Mouse (Mus musculus): ENCODE data around the gene Ift22.

Ift22 gene

GRCm38 (mm10) chr5:136907991-136908857 lies at the start of gene Ift22:
Gene Ift22, plus strand, starts transcription at chr5:136908150.
- ChIA-PET POLR2A (interaction anchor here (0.5 to 2.2 kb wide), 16 partner anchors 8 to 399 kb away, joined by 3 to 19 read pairs (median 4); partner anchors contain the start of genes Fis1 (in 1 of the 4), Plod3 (in 1 of the 4), Srrt (in 1 of the 4) and Znhit1 (in 1 of the 4)), CTCF (interaction anchor here (0.5 to 2.9 kb wide), 33 partner anchors 10 to 1053 kb away, joined by 3 to 10 read pairs (median 3); partner anchors contain the start of gene Fis1 (in 1 of the 4))

DNA sequence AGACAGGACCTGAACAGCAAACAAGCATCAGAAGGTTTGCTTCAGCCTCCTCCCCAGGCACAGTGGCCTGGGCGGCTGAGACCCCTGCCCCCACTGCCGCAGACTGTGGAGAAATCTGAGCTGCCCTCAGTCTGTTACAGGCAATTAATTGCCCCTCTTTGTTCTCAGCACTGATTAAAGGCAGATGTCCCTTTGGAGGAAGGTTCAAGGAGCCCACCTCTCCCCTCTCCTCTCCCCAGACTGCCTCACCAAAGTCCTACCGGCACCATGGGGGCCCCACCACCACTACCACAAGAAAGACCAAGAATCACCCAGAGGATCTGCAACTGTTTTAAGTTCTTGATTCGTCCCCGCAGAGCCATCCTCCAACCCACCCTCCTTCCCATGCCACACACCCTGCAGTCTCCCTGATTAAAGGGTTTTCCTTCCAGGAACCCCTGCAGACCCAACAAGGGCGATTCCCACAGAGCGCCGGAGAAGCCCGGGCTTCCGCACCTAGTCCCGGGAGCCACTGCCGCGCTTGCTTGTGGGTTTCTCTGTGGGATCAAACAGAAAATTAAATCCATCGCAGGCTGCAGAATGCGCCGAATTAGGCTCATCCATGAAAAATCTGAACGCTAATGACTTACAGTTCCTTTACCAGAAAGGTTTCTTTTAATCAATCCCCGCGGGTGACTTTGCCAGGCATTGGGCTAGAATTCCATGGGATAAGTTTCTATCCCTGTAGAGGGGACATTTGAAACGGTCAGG lies 46.6 kb upstream of the Ift22 start:
- CTCF ChIA-PET: interaction anchor here in 3 of 4 experiments (0.6 kb wide), 3 partner anchors 14 to 337 kb away, joined by 3 to 6 read pairs (median 5); no protein-coding TSS in a partner anchor
- POLR2A ChIA-PET: interaction anchor here in 1 of 4 experiments (0.9 kb wide), 1 partner anchor 38 kb away, joined by 4 read pairs; no protein-coding TSS in a partner anchor

DNA sequence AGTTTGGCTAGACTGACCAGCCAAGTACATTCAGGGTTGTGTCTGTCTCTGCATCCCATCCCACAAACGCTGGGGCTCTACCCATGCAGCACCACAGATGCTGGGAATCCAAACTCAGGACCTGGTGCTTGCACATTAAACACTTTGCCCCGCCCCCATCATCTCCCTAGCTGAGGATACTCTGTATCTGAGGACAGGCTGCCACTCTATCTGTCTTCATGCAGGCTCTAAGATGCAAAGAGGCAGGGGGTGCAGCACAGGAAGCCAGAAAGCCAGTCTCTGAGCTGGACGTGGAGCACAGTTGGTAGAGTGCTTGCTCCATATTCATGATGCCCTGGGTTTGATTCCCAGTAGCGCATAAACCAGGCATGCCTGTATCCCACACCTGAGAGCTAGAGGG lies 45.1 kb upstream of the Ift22 start:
- ChIA-PET CTCF (interaction anchor here in 1 of 4 experiments (1.9 kb wide), 1 partner anchor 23 kb away, joined by 6 read pairs; no protein-coding TSS in a partner anchor), POLR2A (interaction anchor here in 2 of 4 experiments (0.6 to 1.3 kb wide), 4 partner anchors 12 to 764 kb away, joined by 3 to 7 read pairs (median 4); no protein-coding TSS in a partner anchor)

DNA sequence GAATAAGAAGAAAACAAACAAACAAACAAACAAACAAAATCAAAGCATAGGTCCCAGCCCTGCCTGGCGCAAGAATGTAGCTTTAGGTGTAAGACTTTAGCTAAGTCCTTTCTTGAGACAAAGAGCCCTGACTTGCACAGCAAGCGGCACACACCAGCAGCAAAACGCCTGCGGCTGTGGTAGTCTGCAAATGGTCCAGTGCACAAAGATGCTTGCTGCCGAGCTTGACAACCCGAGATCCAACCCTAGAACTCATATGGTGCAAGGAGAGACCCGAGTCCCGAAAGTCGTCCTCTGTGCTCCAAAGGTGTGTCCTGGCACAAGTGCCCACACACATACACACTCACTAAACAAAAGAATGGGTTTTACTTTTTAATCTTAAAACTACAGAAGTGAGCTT lies 44.7 kb upstream of the Ift22 start:
- ChIA-PET CTCF (interaction anchor here in 2 of 4 experiments (0.5 to 1.9 kb wide), 3 partner anchors 23 to 602 kb away, joined by 5 to 6 read pairs (median 6); no protein-coding TSS in a partner anchor), POLR2A (interaction anchor here in 3 of 4 experiments (0.5 to 1.3 kb wide), 5 partner anchors 12 to 764 kb away, joined by 3 to 7 read pairs (median 4); no protein-coding TSS in a partner anchor)

DNA sequence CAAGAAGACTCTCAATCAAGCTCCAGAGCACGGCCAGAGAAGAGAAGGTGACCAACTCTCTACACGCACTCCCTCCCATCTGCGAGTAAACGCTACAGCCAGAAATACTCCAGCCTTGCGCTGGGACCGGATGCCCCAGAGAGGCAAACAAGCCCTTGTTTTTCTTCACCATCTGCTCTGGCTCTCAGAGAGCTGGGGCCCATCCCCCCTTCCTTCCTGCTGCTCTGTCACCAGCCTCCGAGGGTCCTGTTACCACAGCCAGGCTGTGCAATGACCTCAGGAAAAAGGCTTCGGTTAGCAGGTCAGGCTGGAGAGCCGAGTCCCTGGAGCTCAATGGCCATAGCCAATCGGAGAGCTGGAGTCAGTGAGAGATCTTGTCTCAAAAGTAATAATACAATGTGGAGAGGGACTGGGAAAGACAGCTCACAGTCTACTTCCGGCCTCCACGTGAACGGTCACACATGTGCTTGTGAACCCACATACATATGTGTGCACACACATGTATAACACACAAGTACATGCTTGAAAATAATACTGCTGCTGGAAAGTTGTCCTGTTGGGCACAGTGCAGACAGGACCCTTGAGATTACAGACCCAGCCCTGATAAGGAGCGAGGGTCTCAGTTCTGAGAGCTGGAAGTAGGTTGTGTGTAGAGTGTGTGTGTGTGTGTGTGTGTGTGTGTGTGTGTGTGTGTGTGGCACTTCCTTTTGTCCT lies 43.8 kb upstream of the Ift22 start:
- ChIA-PET CTCF (interaction anchor here (0.5 to 1.9 kb wide), 6 partner anchors 11 to 603 kb away, joined by 5 to 11 read pairs (median 6); no protein-coding TSS in a partner anchor), POLR2A (interaction anchor here in 2 of 4 experiments (0.5 to 0.7 kb wide), 4 partner anchors 11 to 512 kb away, joined by 3 to 4 read pairs (median 3); no protein-coding TSS in a partner anchor)

DNA sequence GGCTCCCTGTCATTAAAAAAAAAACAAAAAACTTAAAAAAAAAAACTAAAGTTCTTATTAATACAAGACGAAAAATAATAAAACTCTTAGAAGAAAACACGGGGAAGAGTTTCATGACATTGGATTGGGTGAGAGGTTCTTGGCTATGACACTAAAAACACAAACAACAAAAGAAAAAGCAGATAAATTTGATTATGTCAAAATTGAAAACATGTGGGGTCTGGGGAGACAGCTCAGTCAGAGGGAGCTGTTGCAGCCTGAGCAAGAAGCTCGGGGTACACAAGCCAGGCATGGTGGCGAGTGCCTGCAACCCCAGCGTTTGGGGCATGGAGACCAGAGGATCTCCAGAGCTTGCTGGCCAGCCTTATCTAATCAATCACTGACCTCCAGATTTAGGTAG lies 40.2 kb upstream of the Ift22 start:
- ChIA-PET POLR2A (interaction anchor here in 1 of 4 experiments (0.6 to 0.7 kb wide), 2 partner anchors 45 to 664 kb away, joined by 3 read pairs; no protein-coding TSS in a partner anchor), CTCF (interaction anchor here in 2 of 4 experiments (0.7 to 1.3 kb wide), 3 partner anchors 14 to 87 kb away, joined by 3 to 6 read pairs (median 5); no protein-coding TSS in a partner anchor)

- ChIA-PET CTCF (interaction anchor here (0.5 to 2.0 kb wide), 11 partner anchors 13 to 783 kb away, joined by 3 to 10 read pairs (median 3); no protein-coding TSS in a partner anchor), POLR2A (interaction anchor here in 1 of 4 experiments (0.9 kb wide), 1 partner anchor 19 kb away, joined by 4 read pairs; no protein-coding TSS in a partner anchor)
These were observed 38.4 kb upstream of the Ift22 start for GRCm38 (mm10) chr5:136869451-136870114.

DNA sequence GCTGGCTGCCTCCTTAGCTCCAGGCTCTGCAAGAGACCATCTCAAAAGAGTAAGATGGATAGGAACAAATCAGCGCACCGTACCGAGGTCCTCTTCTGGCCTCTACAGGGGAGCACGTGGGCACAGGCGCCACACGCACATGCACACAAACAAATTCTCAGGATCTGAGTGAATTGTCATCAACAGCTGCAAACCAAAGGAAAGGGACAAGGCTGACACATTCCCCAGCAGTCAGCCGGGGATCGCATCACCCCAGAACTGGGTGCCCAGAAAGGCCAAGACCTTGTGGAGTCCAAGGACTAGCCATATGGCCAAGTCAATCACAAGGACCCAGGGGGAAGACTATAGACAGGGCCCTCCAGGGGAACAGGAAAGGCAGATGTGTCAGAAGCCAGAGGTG lies 35.5 kb upstream of the Ift22 start:
- POLR2A ChIA-PET: interaction anchor here in 1 of 4 experiments (1.0 kb wide), 1 partner anchor 8 kb away, joined by 4 read pairs; no protein-coding TSS in a partner anchor
- CTCF ChIA-PET: interaction anchor here in 2 of 4 experiments (0.5 to 0.8 kb wide), 3 partner anchors 20 to 75 kb away, joined by 3 read pairs; no protein-coding TSS in a partner anchor

DNA sequence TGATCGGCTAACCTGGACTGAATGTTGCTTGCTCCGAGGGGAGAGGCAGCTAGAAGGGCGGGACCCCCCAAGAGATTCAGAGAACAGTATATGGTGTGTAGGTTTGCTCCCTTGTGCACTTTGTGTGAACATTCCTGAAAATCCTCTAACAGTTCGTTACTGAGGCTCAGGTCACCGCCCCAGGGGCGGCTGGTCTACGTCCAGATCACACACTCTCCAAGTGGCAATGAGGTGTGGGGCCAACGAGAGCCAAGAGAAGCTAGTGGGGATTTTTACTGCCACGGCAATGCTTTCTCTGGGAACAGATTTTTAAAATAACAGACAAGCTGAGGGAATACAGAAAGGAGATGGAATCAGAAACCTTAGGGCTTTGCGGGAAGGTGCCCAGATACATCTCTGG lies 33.7 kb upstream of the Ift22 start:
- POLR2A ChIA-PET: interaction anchor here in 1 of 4 experiments (0.9 kb wide), 1 partner anchor 34 kb away, joined by 3 read pairs; the partner anchor contains the start of gene Ift22
- CTCF ChIA-PET: interaction anchor here in 2 of 4 experiments (0.7 to 1.2 kb wide), 2 partner anchors 10 to 31 kb away, joined by 3 to 6 read pairs; no protein-coding TSS in a partner anchor

DNA sequence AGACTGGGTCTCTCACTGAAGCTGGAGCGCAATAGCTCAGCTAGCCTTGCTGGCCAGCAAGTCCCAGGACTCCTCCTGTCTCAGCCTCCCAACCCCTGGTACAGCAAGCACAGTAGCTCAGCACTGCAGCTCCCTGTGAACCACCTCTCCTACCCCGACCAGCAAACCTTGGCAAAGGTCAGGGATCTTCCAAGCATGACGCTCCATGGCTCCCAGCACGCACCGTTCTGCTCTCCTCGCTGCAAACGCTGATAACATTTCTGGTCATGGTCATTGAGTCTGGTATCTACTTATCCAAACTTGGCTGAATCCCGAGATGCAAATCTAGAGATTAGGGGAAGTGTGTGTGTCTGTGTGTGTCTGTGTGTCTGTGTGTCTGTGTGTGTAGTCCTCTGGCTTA lies 27.8 kb upstream of the Ift22 start:
- ChIA-PET CTCF (interaction anchor here in 2 of 4 experiments (0.8 to 3.5 kb wide), 10 partner anchors 12 to 89 kb away, joined by 3 to 14 read pairs (median 4); partner anchors contain the start of gene Ift22 (in 1 of the 2)), POLR2A (interaction anchor here in 3 of 4 experiments (0.6 to 0.9 kb wide), 3 partner anchors 8 to 982 kb away, joined by 3 to 4 read pairs (median 3); no protein-coding TSS in a partner anchor)

DNA sequence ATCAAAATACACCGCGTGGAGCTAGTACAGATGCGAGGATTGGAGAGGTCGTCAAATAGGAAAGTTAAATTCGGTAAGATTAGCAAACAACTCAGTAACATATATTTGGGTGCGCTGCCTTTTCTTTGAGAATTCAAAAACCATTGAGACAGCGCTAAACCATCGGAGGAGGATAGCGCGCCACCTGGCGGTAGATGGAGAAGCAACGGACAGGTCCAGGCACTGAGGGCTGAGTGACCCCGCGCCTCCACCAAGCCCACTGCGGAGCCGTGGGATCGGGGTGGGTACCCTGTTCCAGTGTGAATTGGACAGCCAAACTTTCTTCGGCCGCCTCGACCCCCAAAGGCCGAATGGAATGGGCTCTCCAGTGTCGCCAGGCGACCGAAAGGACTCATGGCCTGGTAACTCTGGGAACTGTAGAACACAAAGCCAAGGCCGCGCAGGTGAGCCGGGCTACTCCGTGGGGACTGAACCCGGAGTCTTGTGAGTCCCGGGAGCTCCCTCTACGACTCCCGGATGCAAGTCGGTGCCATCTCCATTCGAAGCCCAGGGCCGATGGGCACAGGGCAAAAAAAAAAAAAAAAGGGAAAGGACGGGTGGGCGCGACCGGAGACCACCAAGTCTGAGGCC lies 26.5 kb upstream of the Ift22 start:
- ChIA-PET CTCF (interaction anchor here (0.5 to 3.5 kb wide), 10 partner anchors 9 to 91 kb away, joined by 3 to 14 read pairs (median 4); no protein-coding TSS in a partner anchor), POLR2A (interaction anchor here in 1 of 4 experiments (0.6 to 1.0 kb wide), 2 partner anchors 41 to 98 kb away, joined by 4 to 6 read pairs; no protein-coding TSS in a partner anchor)

DNA sequence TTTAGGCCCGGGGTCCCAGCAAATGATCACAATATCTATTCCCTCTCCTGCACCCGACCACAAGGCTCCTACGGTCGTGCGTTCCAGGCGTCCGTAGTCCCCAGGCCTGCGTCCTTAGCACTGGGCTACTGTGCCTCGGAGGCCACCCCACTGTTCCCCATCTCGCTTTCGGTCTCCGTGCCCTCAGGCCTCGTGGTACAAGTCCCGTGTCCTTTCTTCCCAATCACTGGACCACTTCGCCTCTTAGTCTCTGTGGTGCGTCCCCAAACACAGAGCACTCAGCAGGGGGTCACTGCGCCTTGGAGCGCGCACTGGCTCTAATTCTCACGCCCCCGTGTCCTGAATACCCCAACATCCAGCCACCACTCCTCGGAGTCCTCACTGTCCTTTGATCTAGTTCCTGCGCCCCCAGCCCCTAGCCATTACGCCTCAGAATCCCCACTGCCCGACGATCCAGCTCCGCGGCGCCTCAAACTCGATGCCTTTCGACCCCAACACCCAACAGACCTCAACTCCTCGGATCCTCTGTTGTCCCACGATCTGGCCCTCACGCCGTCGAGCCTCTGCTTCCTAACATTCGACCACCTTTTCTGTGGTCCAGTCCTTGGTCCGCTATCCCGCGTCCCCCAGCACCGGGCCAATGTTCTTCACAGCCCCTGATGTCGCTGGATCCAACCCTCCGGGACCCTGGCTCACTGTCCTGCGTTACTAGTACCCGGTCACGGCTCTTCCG lies 25.7 kb upstream of the Ift22 start:
- POLR2A ChIA-PET: interaction anchor here in 2 of 4 experiments (0.8 to 1.0 kb wide), 2 partner anchors 42 to 409 kb away, joined by 3 to 6 read pairs; no protein-coding TSS in a partner anchor
- CTCF ChIA-PET: interaction anchor here in 3 of 4 experiments (0.5 to 3.5 kb wide), 7 partner anchors 8 to 1629 kb away, joined by 3 to 17 read pairs (median 5); no protein-coding TSS in a partner anchor

- POLR2A ChIA-PET: interaction anchor here in 2 of 4 experiments (0.6 to 0.8 kb wide), 2 partner anchors 194 to 410 kb away, joined by 3 read pairs; no protein-coding TSS in a partner anchor
These were observed 25.0 kb upstream of the Ift22 start, which contains the start of gene Col26a1 for GRCm38 (mm10) chr5:136882788-136883439. Gene Col26a1, minus strand, starts transcription at chr5:136883209.

DNA sequence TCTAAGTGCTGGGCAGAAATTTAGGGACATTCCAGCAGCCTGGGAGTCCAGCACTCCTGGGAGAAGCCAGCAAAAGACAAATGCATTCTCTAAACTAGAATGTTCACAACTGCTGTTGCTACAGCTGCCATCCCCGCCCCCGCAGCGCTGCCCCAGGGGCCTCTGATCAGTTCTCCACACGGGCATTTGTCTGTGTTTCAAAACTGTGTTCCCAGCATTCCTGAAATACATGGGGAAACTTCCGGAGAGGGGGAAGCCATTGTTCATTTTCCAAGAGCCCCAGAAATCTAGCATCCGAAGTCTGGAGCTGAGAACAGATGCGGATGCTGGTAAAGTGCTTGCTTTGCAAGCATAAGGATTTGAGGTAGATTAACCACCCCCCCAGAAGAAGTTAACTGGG lies 21.0 kb upstream of the Ift22 start:
- ChIA-PET CTCF (interaction anchor here in 1 of 4 experiments (1.3 kb wide), 1 partner anchor 106 kb away, joined by 3 read pairs; no protein-coding TSS in a partner anchor), POLR2A (interaction anchor here in 1 of 4 experiments (0.7 kb wide), 1 partner anchor 420 kb away, joined by 4 read pairs; no protein-coding TSS in a partner anchor)

More at GRCm38 (mm10) chr5:136882788-136883439, 25.0 kb upstream of the Ift22 start, which contains the start of gene Col26a1:
- CTCF ChIA-PET: interaction anchor here (0.6 to 3.5 kb wide), 9 partner anchors 13 to 221 kb away, joined by 3 to 14 read pairs (median 3); no protein-coding TSS in a partner anchor
